Mouse (Mus musculus) cortical plate, adult 2 months (tissue): ENCODE measurements around the gene Tns1.

ENCODE experiments used
- CTCF ChIP-seq: fragments of 200-500 bp; IDR thresholded peaks from 2 replicates; pipeline ENCODE4 v1.5.1; 2011; ENCODE audit warnings: mild to moderate bottlenecking, control low read depth, low read length; ENCODE audit not compliant: insufficient read depth; ENCODE audit errors: extremely low read depth
- POLR2A ChIP-seq: fragments of 200-500 bp; IDR thresholded peaks from 2 replicates; pipeline ENCODE4 v1.6.1; 2011; ENCODE audit warnings: mild to moderate bottlenecking, low read length, control low read depth; ENCODE audit not compliant: insufficient read depth; ENCODE audit errors: extremely low read depth

DNA sequence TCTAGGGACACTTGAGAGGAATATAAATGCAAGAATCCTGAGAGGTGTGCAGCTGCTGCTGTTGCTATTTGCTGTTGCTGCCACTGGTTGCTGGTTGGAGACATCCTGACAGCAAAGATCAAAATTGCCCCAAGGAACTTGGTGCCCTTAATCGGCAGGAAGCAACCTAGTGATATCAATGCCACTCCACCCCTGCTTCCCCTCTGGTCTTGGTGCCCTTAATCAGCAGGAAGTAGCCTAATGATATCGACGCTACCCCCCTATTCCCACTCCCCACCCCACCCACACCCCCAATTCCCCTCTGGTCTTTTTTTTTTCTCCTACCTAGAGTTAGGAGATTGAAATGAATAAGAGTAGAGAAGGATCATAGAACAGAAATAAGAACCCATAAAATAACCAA lies 48.5 kb upstream of the Tns1 start:
- TF ChIP-seq CTCF (no peak), POLR2A (no peak)
